Comparison of ENCODE assay signal across 30 mouse cellular contexts in genomic region chr5:53091331-53091730, GRCm38 (mm10). TPM values are rescaled to one million over a fixed set of nuclear protein-coding genes. Genes with fewer than 3 reads are reported as not detected.
"Had no signal": no experiment of that assay in that cellular context is flagged by ENCODE, and none has a peak within 500 bp of the region (broad histone marks: within the 10 kb centered on the region; RNA-seq: fewer than 3 reads in every experiment).

No protein-coding gene starts in this region.

- H3K9ac ChIP-seq: heart, embryonic 13.5 days; heart, embryonic 15.5 days; hindbrain, embryonic 13.5 days; hindbrain, embryonic 15.5 days; kidney, embryonic 15.5 days; limb, embryonic 12.5 days; liver, embryonic 13.5 days; liver, embryonic 15.5 days; liver, postnatal 0 days had no signal

- H3K4me3 ChIP-seq: gastrocnemius, adult 2 months; heart, embryonic 10.5 days; heart, embryonic 13.5 days; heart, embryonic 15.5 days; hindbrain, embryonic 13.5 days; hindbrain, embryonic 15.5 days; kidney, embryonic 15.5 days; limb, embryonic 10.5 days; limb, embryonic 12.5 days; liver, embryonic 13.5 days; liver, embryonic 15.5 days had no signal

- H3K27me3 ChIP-seq: heart, embryonic 13.5 days; heart, embryonic 15.5 days; hindbrain, embryonic 13.5 days; hindbrain, embryonic 15.5 days; kidney, embryonic 15.5 days; limb, embryonic 12.5 days; liver, embryonic 13.5 days; liver, embryonic 15.5 days had no signal

- H3K27ac ChIP-seq: gastrocnemius, adult 2 months; heart, embryonic 10.5 days; heart, embryonic 13.5 days; heart, embryonic 15.5 days; hindbrain, embryonic 13.5 days; hindbrain, embryonic 15.5 days; hindbrain, postnatal 0 days; kidney, embryonic 15.5 days; kidney, postnatal 0 days; limb, embryonic 10.5 days; limb, embryonic 12.5 days; liver, embryonic 13.5 days; liver, embryonic 15.5 days had no signal

- H3K4me1 ChIP-seq: heart, embryonic 10.5 days; heart, embryonic 13.5 days; heart, embryonic 15.5 days; hindbrain, embryonic 13.5 days; hindbrain, embryonic 15.5 days; kidney, embryonic 15.5 days; limb, embryonic 10.5 days; limb, embryonic 12.5 days; liver, embryonic 13.5 days; liver, embryonic 15.5 days had no signal

- H3K36me3 ChIP-seq: heart, embryonic 10.5 days; heart, embryonic 13.5 days; heart, embryonic 15.5 days; hindbrain, embryonic 13.5 days; hindbrain, embryonic 15.5 days; kidney, embryonic 15.5 days; limb, embryonic 10.5 days; limb, embryonic 12.5 days; liver, embryonic 13.5 days; liver, embryonic 15.5 days had no signal

- DNase-seq: gastrocnemius, adult 2 months; gastrocnemius, postnatal 10 days; gastrocnemius, postnatal 25 days; heart, adult 18-20 months; heart, postnatal 14 days; heart, postnatal 36 days; kidney, adult 11 months; kidney, adult 2 months; kidney, adult 9 months; kidney, postnatal 14 days; kidney, postnatal 36 days; layer of hippocampus, adult 9-11 months; layer of hippocampus, postnatal 36 days; liver; liver, embryonic 13.5 days; liver, postnatal 0 days had no signal

- H3K9me3 ChIP-seq: heart, embryonic 10.5 days; heart, embryonic 13.5 days; heart, embryonic 15.5 days; hindbrain, embryonic 13.5 days; hindbrain, embryonic 15.5 days; kidney, embryonic 15.5 days; limb, embryonic 10.5 days; limb, embryonic 12.5 days; liver, embryonic 13.5 days; liver, embryonic 15.5 days had no signal

- ATAC-seq: hindbrain, postnatal 0 days; intestine, embryonic 16.5 days; liver, postnatal 0 days had no signal

- H3K4me2 ChIP-seq: heart, embryonic 13.5 days; heart, embryonic 15.5 days; hindbrain, embryonic 13.5 days; hindbrain, embryonic 15.5 days; kidney, embryonic 15.5 days; limb, embryonic 12.5 days; liver, embryonic 11.5 days; liver, embryonic 13.5 days; liver, embryonic 15.5 days had no signal

RNA-seq across cellular contexts. Expression of gene Slc34a2, which starts 53.5 kb away (rescaled TPM):
- polyA plus RNA-seq: heart, embryonic 10.5 days; heart, embryonic 13.5 days; hindbrain, embryonic 11.5 days; hindbrain, embryonic 13.5 days; limb, embryonic 10.5 days; limb, embryonic 12.5 days had no signal
